Mouse (Mus musculus) kidney, embryonic 15.5 days (tissue): ENCODE measurements at regions not wholly inside any gene's neighbourhood (a gene's known extent, or its start where the extent isn't known, plus 50 kb on each side); places are given as distances from the start of the nearest gene placed in this dataset.
A peak's percentile ranks its signal among the peaks of the same experiment; 100 is the strongest.

Experiments
- ATAC-seq: fragments of 200-750 bp; cut with Nextera tagmentation; replicated peaks from 2 replicates; pipeline ENCODE4 v1.8.0; 2017; ENCODE audit warnings: moderate TSS enrichment; ENCODE audit not compliant: low FRiP score
- H3K27ac ChIP-seq: fragments of 300-500 bp; sonication (generic); 2 replicates; pipeline ENCODE4 v1.5.1; 2015; ENCODE audit warnings: mild to moderate bottlenecking, inconsistent platforms
- H3K27me3 ChIP-seq: fragments of 300-500 bp; sonication (generic); 2 replicates; pipeline ENCODE4 v1.6.1; 2015; ENCODE audit warnings: inconsistent platforms
- H3K36me3 ChIP-seq: fragments of 300-500 bp; sonication (generic); 2 replicates; pipeline ENCODE4 v1.6.1; 2015; ENCODE audit warnings: inconsistent platforms
- H3K4me1 ChIP-seq: fragments of 300-500 bp; sonication (generic); 2 replicates; pipeline ENCODE4 v1.6.1; 2015; ENCODE audit warnings: inconsistent platforms
- H3K4me2 ChIP-seq: fragments of 300-500 bp; sonication (generic); 2 replicates; pipeline ENCODE4 v1.6.1; 2015; ENCODE audit warnings: moderate library complexity, mild to moderate bottlenecking, inconsistent platforms
- H3K4me3 ChIP-seq: fragments of 300-500 bp; sonication (generic); replicated peaks from 2 replicates; pipeline ENCODE4 v1.5.1; 2015; ENCODE audit warnings: mild to moderate bottlenecking, inconsistent platforms
- H3K9ac ChIP-seq: fragments of 300-500 bp; sonication (generic); 2 replicates; pipeline ENCODE4 v1.6.1; 2015; ENCODE audit warnings: mild to moderate bottlenecking, inconsistent platforms
- H3K9me3 ChIP-seq: fragments of 300-500 bp; sonication (generic); replicated peaks from 2 replicates; pipeline ENCODE4 v1.6.1; 2016; ENCODE audit warnings: inconsistent platforms
- WGBS: fragments of 180-500 bp; shearing (Covaris S2); methylation state at CpG from one replicate; pipeline ENCODE4 v1.1.7; 2015; ENCODE audit warnings: mixed read lengths; 5-methylcytosine and 5-hydroxymethylcytosine counted together

GRCm38 (mm10) chr3:128921428-128921827, 278.2 kb upstream of the Pitx2 start:
- H3K9me3 ChIP-seq: no peaks in the 10 kb centered on the region
- no peak overlapping the region for H3K9ac ChIP-seq
- H3K36me3 ChIP-seq: no peaks in the 10 kb centered on the region
- no peak for ATAC-seq
- H3K4me2 ChIP-seq: no peak overlapping the region
- H3K4me1 ChIP-seq: no peaks in the 10 kb centered on the region
- H3K27me3 ChIP-seq: no peaks in the 10 kb centered on the region
- no peak overlapping the region for H3K27ac ChIP-seq
- H3K4me3 ChIP-seq: no peak overlapping the region

DNA sequence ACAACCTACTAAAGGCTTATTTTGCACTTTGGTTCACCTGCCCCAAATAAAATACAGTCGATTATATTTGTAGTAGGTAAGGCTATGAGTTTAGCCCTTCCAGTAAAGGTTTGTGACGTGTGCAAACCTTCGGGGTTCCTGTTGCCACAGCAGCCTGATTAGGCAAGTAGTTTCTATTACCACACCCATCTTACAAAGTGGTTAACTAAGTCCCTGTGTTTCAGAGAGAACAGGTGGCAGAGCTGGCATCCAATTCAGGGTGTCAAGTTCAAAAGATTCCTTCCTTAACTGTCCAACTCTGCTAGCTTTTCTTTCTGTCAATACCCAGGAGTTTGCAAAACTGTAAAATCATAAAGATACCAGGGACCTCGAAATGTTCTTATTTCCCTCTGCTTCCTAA, 277.5 kb upstream of the Pitx2 start:
- no peak for ATAC-seq
- H3K9me3 ChIP-seq: no peaks in the 10 kb centered on the region
- 75% methylated on average over 4 of the region's 4 CpGs for WGBS
- H3K9ac ChIP-seq: no peak overlapping the region
- H3K36me3 ChIP-seq: no peaks in the 10 kb centered on the region
- H3K27me3 ChIP-seq: no peaks in the 10 kb centered on the region
- H3K4me3 ChIP-seq: no peak overlapping the region
- no peaks in the 10 kb centered on the region for H3K4me1 ChIP-seq
- H3K4me2 ChIP-seq: no peak overlapping the region
- H3K27ac ChIP-seq: no peak overlapping the region

DNA sequence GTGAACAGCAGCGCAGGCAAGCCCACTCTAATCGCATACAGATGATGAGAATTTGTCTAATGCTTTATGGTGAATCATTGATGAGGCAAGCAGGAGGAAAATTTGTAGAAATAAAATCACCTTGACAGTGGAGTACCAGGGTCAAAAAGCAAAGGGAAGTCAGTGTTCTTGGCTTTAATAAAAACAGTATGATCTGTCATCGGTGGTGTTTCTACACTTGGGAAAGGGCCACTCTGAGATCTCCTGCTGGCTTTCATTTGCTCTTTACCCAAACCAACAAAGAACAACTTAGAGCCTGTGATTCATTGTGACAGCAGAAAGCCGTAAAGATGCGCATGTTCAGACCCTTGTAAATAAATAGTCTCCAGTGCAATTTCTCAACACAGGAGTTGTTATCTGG, 261.1 kb upstream of the Pitx2 start:
- WGBS: 61% methylated on average over 5 of the region's 5 CpGs
- H3K9ac ChIP-seq: no peak overlapping the region

GRCm38 (mm10) chr3:128941156-128941555, 258.5 kb upstream of the Pitx2 start:
- ATAC-seq: no peak
- Histone ChIP-seq H3K4me2 (no peak overlapping the region), H3K4me1 (no peaks in the 10 kb centered on the region), H3K9ac (no peak overlapping the region), H3K4me3 (no peak overlapping the region), H3K9me3 (no peaks in the 10 kb centered on the region), H3K36me3 (no peaks in the 10 kb centered on the region), H3K27me3 (no peaks in the 10 kb centered on the region), H3K27ac (no peak overlapping the region)
- 63% methylated on average over 2 of the region's 2 CpGs for WGBS

More for the DNA sequence above, 261.1 kb upstream of the Pitx2 start:
- Histone ChIP-seq H3K4me1 (no peaks in the 10 kb centered on the region), H3K9me3 (no peaks in the 10 kb centered on the region), H3K4me2 (no peak overlapping the region), H3K27me3 (no peaks in the 10 kb centered on the region), H3K27ac (no peak overlapping the region), H3K4me3 (no peak overlapping the region), H3K36me3 (no peaks in the 10 kb centered on the region)
- ATAC-seq: no peak

GRCm38 (mm10) chr3:128944631-128945030, 255.0 kb upstream of the Pitx2 start:
- Histone ChIP-seq H3K9me3 (no peaks in the 10 kb centered on the region), H3K27ac (no peak overlapping the region), H3K4me2 (no peak overlapping the region), H3K36me3 (no peaks in the 10 kb centered on the region), H3K9ac (no peak overlapping the region), H3K4me3 (no peak overlapping the region), H3K27me3 (no peaks in the 10 kb centered on the region), H3K4me1 (no peaks in the 10 kb centered on the region)
- ATAC-seq: no peak
- whole genome bisulfite sequencing: 32% methylated on average over 6 of the region's 6 CpGs

- no peaks in the 10 kb centered on the region for H3K27me3 ChIP-seq
- H3K4me1 ChIP-seq: no peaks in the 10 kb centered on the region
- no peaks in the 10 kb centered on the region for H3K9me3 ChIP-seq
- H3K4me2 ChIP-seq: no peak overlapping the region
- no peak overlapping the region for H3K9ac ChIP-seq
- 92% methylated on average over 8 of the region's 8 CpGs for WGBS
- H3K36me3 ChIP-seq: no peaks in the 10 kb centered on the region
- H3K4me3 ChIP-seq: no peak overlapping the region
- H3K27ac ChIP-seq: no peak overlapping the region
- ATAC-seq: no peak
Observed at GRCm38 (mm10) chr3:128954886-128955285, 244.8 kb upstream of the Pitx2 start.

- Histone ChIP-seq H3K27me3 (no peaks in the 10 kb centered on the region), H3K27ac (no peak overlapping the region), H3K4me3 (no peak overlapping the region), H3K4me1 (no peaks in the 10 kb centered on the region), H3K9ac (no peak overlapping the region), H3K9me3 (no peaks in the 10 kb centered on the region), H3K4me2 (no peak overlapping the region), H3K36me3 (no peaks in the 10 kb centered on the region)
- 81% methylated on average over 5 of the region's 5 CpGs for WGBS
- ATAC-seq: no peak
Observed at GRCm38 (mm10) chr3:128976752-128977151, 222.9 kb upstream of the Pitx2 start.

GRCm38 (mm10) chr3:128990183-128990912, 209.3 kb upstream of the Pitx2 start:
- Histone ChIP-seq H3K9ac (no peak overlapping the region), H3K4me1 (0 out of 2 replicates have a peak, but pooled peaks cover 3% of the 10 kb centered on the region), H3K27me3 (no peaks in the 10 kb centered on the region), H3K9me3 (no peaks in the 10 kb centered on the region), H3K4me3 (no peak overlapping the region; the same call in 1 of the 2 replicates), H3K4me2 (peak overlapping the region; percentile 41), H3K36me3 (no peaks in the 10 kb centered on the region), H3K27ac (no peak overlapping the region)
- peak; percentile 77 for ATAC-seq
- WGBS: 53% methylated on average over 17 of the region's 17 CpGs

DNA sequence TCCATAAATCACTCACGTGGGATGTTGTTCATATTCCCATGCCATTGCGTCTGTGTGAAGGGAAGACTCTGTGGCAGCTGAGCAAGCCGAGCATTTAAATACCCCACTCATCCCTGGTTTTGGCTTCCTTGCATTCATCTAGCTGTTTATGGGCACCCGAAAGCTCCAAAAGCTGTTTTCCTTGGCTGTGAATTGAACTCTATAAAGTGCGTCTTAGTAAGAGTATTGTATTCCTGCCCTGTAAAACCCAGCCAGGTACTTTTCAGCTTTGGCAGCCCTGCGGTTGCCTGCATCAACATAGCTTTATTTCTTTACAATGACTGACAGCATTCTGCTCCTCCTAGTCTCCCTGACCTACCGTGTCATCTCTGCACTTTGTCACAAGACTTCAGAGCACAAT, 196.8 kb upstream of the Pitx2 start:
- Histone ChIP-seq H3K27me3 (no peaks in the 10 kb centered on the region), H3K4me2 (no peak overlapping the region), H3K36me3 (no peaks in the 10 kb centered on the region), H3K4me1 (no peaks in the 10 kb centered on the region), H3K9ac (no peak overlapping the region), H3K27ac (no peak overlapping the region), H3K9me3 (no peaks in the 10 kb centered on the region), H3K4me3 (no peak overlapping the region)
- 55% methylated on average over 7 of the region's 7 CpGs for WGBS
- no peak for ATAC-seq

GRCm38 (mm10) chr3:129004085-129004484, 195.6 kb upstream of the Pitx2 start:
- WGBS: 88% methylated on average over 8 of the region's 8 CpGs
- Histone ChIP-seq H3K9ac (no peak overlapping the region), H3K27ac (no peak overlapping the region), H3K9me3 (no peaks in the 10 kb centered on the region), H3K27me3 (no peaks in the 10 kb centered on the region), H3K4me1 (no peaks in the 10 kb centered on the region), H3K4me2 (no peak overlapping the region), H3K36me3 (no peaks in the 10 kb centered on the region), H3K4me3 (no peak overlapping the region)
- no peak for ATAC-seq

GRCm38 (mm10) chr3:129038877-129039276, 160.8 kb upstream of the Pitx2 start:
- H3K4me3 ChIP-seq: no peak overlapping the region
- no peak overlapping the region for H3K4me2 ChIP-seq
- H3K9ac ChIP-seq: no peak overlapping the region
- no peaks in the 10 kb centered on the region for H3K9me3 ChIP-seq
- no peaks in the 10 kb centered on the region for H3K4me1 ChIP-seq
- no peak overlapping the region for H3K27ac ChIP-seq
- ATAC-seq: no peak
- WGBS: 89% methylated on average over 2 of the region's 2 CpGs
- no peaks in the 10 kb centered on the region for H3K36me3 ChIP-seq
- no peaks in the 10 kb centered on the region for H3K27me3 ChIP-seq

- Histone ChIP-seq H3K4me1 (no peaks in the 10 kb centered on the region), H3K4me2 (no peak overlapping the region), H3K27ac (no peak overlapping the region), H3K9ac (no peak overlapping the region), H3K4me3 (no peak overlapping the region), H3K27me3 (no peaks in the 10 kb centered on the region), H3K9me3 (no peaks in the 10 kb centered on the region), H3K36me3 (no peaks in the 10 kb centered on the region)
- WGBS: 91% methylated on average over 5 of the region's 5 CpGs
- ATAC-seq: no peak
Observed at GRCm38 (mm10) chr3:129044834-129045233, 154.8 kb upstream of the Pitx2 start.
